Mouse (Mus musculus): Measurements from ENCODE around the gene Slit3. TPM values are rescaled to one million over a fixed set of nuclear protein-coding genes. Genes with fewer than 3 reads are reported as not detected.

The Slit3 gene
- polyA plus RNA-seq, 1 experiment from 2014 or later = 5.8 TPM

- no peaks in the 10 kb centered on the region for H3K27me3 ChIP-seq (replicated peaks; ENCODE audit: control insufficient read depth, insufficient read depth, low read length)
- 62% methylated on average over 1 of the region's 1 CpGs for WGBS
- ATAC-seq = no peak
Observed at GRCm38 (mm10) chr11:35088136-35088535, 32.9 kb upstream of the Slit3 start.

DNA sequence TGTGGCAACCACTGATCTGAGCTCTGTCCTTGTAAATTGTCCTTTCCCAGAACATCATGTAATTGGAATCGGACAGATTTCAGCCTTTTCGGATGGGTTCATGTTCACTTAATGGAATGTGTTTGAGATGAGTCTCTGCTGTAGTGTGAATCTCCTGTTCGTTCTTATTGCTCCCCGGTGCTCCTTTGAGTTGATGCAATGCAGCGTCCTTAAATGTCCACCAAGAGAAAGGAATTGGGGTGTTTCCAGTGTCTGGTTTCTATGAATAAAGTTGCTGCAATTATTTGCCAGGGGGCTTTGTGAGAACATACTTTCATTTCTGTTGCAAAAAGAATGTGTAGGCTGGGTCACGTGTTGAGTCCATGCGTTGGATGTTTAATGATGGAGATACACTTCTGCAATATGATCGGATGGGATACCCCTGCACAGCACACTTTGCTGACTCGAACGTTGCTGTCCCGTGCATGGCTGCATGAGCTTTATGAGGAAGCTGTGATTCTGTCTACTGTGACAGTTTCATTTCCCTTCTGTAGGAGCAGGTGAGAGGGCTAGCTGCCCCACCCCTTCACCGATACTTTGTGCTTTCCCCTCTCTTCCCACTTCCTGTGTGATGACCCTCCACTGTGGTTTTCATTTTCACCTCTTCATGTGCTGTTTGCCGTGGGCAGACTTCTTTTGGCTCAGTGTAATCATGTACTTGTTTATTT, 30.2 kb upstream of the Slit3 start:
- Histone ChIP-seq H3K27ac (ENCODE audit: low read length) (no peak overlapping the region), H3K4me1 (replicated peaks; ENCODE audit: control insufficient read depth, insufficient read depth, low read length) (no peaks in the 10 kb centered on the region), H3K4me3 (replicated peaks; ENCODE audit: low read length) (no peak overlapping the region), H3K9me3 (ENCODE audit: control insufficient read depth, low read length) (no peaks in the 10 kb centered on the region), H3K27me3 (replicated peaks; ENCODE audit: control insufficient read depth, insufficient read depth, low read length) (no peaks in the 10 kb centered on the region), H3K9ac (replicated peaks; ENCODE audit: low read depth, low read length) (no peak overlapping the region), H3K4me2 (ENCODE audit: low read length) (no peak overlapping the region), H3K36me3 (ENCODE audit: control insufficient read depth, insufficient read depth) (no peaks in the 10 kb centered on the region)
- ATAC-seq = no peak
- WGBS = 89% methylated on average over 13 of the region's 13 CpGs

More at GRCm38 (mm10) chr11:35088136-35088535, 32.9 kb upstream of the Slit3 start:
- Histone ChIP-seq H3K27ac (ENCODE audit: low read length) (no peak overlapping the region), H3K36me3 (ENCODE audit: control insufficient read depth, insufficient read depth) (no peaks in the 10 kb centered on the region), H3K9ac (replicated peaks; ENCODE audit: low read depth, low read length) (no peak overlapping the region), H3K9me3 (ENCODE audit: control insufficient read depth, low read length) (no peaks in the 10 kb centered on the region), H3K4me2 (ENCODE audit: low read length) (no peak overlapping the region), H3K4me3 (replicated peaks; ENCODE audit: low read length) (no peak overlapping the region), H3K4me1 (replicated peaks; ENCODE audit: control insufficient read depth, insufficient read depth, low read length) (no peaks in the 10 kb centered on the region)

- no peak overlapping the region for H3K9ac ChIP-seq (replicated peaks; ENCODE audit: low read depth, low read length)
- 31% methylated on average over 5 of the region's 5 CpGs for WGBS
- no peaks in the 10 kb centered on the region for H3K9me3 ChIP-seq (ENCODE audit: control insufficient read depth, low read length)
- no peak overlapping the region for H3K4me2 ChIP-seq (ENCODE audit: low read length)
- H3K36me3 ChIP-seq (ENCODE audit: control insufficient read depth, insufficient read depth) = no peaks in the 10 kb centered on the region
- H3K4me3 ChIP-seq (replicated peaks; ENCODE audit: low read length) = no peak overlapping the region
- ATAC-seq = peak; percentile 72
- peaks cover 5% of the 10 kb centered on the region for H3K4me1 ChIP-seq (replicated peaks; ENCODE audit: control insufficient read depth, insufficient read depth, low read length)
- H3K27me3 ChIP-seq (replicated peaks; ENCODE audit: control insufficient read depth, insufficient read depth, low read length) = no peaks in the 10 kb centered on the region
- no peak overlapping the region for H3K27ac ChIP-seq (ENCODE audit: low read length)
Observed at GRCm38 (mm10) chr11:35096538-35096937, 24.5 kb upstream of the Slit3 start.

GRCm38 (mm10) chr11:35109781-35110180, 11.2 kb upstream of the Slit3 start:
- Histone ChIP-seq H3K9ac (replicated peaks; ENCODE audit: low read depth, low read length) (no peak overlapping the region), H3K4me2 (ENCODE audit: low read length) (no peak overlapping the region), H3K4me1 (replicated peaks; ENCODE audit: control insufficient read depth, insufficient read depth, low read length) (no peaks in the 10 kb centered on the region), H3K27me3 (replicated peaks; ENCODE audit: control insufficient read depth, insufficient read depth, low read length) (no peaks in the 10 kb centered on the region), H3K36me3 (ENCODE audit: control insufficient read depth, insufficient read depth) (no peaks in the 10 kb centered on the region), H3K9me3 (ENCODE audit: control insufficient read depth, low read length) (no peaks in the 10 kb centered on the region), H3K4me3 (replicated peaks; ENCODE audit: low read length) (no peak overlapping the region), H3K27ac (ENCODE audit: low read length) (no peak overlapping the region)
- 80% methylated on average over 4 of the region's 4 CpGs for WGBS
- ATAC-seq = no peak

DNA sequence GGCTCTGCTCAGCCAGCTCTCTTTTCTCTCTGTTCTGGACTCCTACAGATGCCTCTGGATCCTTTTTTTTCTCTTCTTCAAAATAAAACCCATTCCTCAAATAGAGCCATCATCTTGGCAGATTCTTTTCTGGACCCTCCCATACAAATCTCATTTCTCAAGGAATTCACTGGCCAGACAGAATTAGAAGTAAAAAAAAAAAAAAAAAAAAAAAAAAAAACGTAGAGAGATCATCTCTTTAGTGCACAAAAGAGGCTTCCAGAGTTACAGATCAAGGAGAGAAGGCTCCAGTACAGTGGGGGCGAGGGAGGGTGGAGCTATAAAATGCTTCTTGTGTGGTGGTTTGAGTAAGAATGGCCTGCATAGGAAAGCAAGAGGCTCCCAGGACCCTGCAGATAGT, 10.2 kb upstream of the Slit3 start:
- Histone ChIP-seq H3K9me3 (ENCODE audit: control insufficient read depth, low read length) (no peaks in the 10 kb centered on the region), H3K27me3 (replicated peaks; ENCODE audit: control insufficient read depth, insufficient read depth, low read length) (no peaks in the 10 kb centered on the region), H3K27ac (ENCODE audit: low read length) (no peak overlapping the region), H3K4me3 (replicated peaks; ENCODE audit: low read length) (no peak overlapping the region), H3K4me1 (replicated peaks; ENCODE audit: control insufficient read depth, insufficient read depth, low read length) (no peaks in the 10 kb centered on the region), H3K9ac (replicated peaks; ENCODE audit: low read depth, low read length) (no peak overlapping the region), H3K4me2 (ENCODE audit: low read length) (no peak overlapping the region), H3K36me3 (ENCODE audit: control insufficient read depth, insufficient read depth) (no peaks in the 10 kb centered on the region)
- ATAC-seq = no peak
- WGBS = 27% methylated on average over 2 of the region's 2 CpGs

DNA sequence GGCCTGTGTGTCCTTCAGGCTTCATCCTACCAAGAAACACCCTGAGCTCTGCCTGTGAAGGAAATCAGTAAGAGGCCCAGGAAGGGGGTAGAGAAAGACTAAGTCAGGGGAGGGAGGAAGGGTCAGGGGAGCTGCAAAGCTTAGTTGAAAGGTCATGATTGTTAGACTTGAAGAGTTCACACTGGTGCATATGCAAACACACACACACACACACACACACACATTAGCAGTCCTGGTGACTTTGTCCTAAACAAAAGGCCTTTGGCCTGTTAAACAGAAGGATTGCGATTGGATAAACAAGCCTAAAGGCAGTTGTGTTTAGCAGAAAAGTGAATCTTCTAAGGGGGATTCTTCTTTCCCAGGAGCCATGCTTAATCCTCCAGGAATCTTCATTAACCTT, 7.7 kb upstream of the Slit3 start:
- Histone ChIP-seq H3K4me3 (replicated peaks; ENCODE audit: low read length) (no peak overlapping the region), H3K27ac (ENCODE audit: low read length) (no peak overlapping the region), H3K9me3 (ENCODE audit: control insufficient read depth, low read length) (no peaks in the 10 kb centered on the region), H3K27me3 (replicated peaks; ENCODE audit: control insufficient read depth, insufficient read depth, low read length) (no peaks in the 10 kb centered on the region), H3K36me3 (ENCODE audit: control insufficient read depth, insufficient read depth) (no peaks in the 10 kb centered on the region), H3K4me2 (ENCODE audit: low read length) (no peak overlapping the region), H3K4me1 (replicated peaks; ENCODE audit: control insufficient read depth, insufficient read depth, low read length) (no peaks in the 10 kb centered on the region), H3K9ac (replicated peaks; ENCODE audit: low read depth, low read length) (no peak overlapping the region)
- 23% methylated on average over 1 of the region's 1 CpGs for WGBS
- no peak for ATAC-seq

DNA sequence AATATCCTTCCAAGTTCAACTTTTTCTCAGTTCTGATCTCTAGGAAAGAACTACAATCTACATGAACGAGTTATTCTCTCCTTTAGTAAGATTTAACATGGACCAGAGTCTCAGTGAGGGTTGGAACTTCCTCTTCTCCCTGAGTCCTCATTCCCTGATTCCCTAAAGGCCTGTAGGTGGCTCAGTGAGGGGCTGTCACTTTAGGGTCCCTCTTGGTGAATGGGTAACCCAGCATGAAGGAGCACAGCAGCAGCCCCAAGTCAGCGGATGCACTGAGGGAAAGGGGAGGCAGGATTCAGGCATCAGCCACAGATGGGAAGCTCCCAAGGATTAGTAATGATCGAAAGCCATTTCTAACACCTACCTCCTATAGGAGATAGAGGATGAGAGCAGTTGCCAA, 4.6 kb upstream of the Slit3 start:
- no peak overlapping the region for H3K27ac ChIP-seq (ENCODE audit: low read length)
- H3K9me3 ChIP-seq (ENCODE audit: control insufficient read depth, low read length) = no peaks in the 10 kb centered on the region
- no peak overlapping the region for H3K9ac ChIP-seq (replicated peaks; ENCODE audit: low read depth, low read length)
- H3K4me3 ChIP-seq (replicated peaks; ENCODE audit: low read length) = no peak overlapping the region
- H3K36me3 ChIP-seq (ENCODE audit: control insufficient read depth, insufficient read depth) = no peaks in the 10 kb centered on the region
- no peak overlapping the region for H3K4me2 ChIP-seq (ENCODE audit: low read length)
- H3K4me1 ChIP-seq (replicated peaks; ENCODE audit: control insufficient read depth, insufficient read depth, low read length) = peaks cover 4% of the 10 kb centered on the region
- peaks cover 13% of the 10 kb centered on the region for H3K27me3 ChIP-seq (replicated peaks; ENCODE audit: control insufficient read depth, insufficient read depth, low read length)
- WGBS = 79% methylated on average over 3 of the region's 3 CpGs
- ATAC-seq = no peak

DNA sequence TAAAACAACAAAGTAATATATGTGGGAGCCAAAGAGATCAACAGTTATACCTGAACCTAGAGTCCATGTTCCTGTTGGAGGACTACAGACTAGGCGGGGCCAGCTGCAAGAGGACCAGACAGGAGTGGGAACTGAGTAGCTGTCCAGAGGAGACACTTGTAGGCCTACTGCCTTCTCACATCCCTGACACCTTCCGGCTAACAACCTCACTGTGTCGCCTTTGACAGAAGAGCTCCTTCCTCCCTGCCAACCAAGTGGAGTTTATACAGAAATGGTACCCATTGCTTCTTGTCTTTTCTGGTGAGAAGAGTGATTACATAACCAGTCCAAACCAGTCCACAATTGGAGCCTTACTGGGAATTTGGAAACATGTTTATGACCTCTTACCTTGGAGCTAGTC, 3.2 kb upstream of the Slit3 start:
- no peak overlapping the region for H3K4me3 ChIP-seq (replicated peaks; ENCODE audit: low read length)
- H3K4me1 ChIP-seq (replicated peaks; ENCODE audit: control insufficient read depth, insufficient read depth, low read length) = peaks cover 13% of the 10 kb centered on the region
- no peak overlapping the region for H3K4me2 ChIP-seq (ENCODE audit: low read length)
- H3K9ac ChIP-seq (replicated peaks; ENCODE audit: low read depth, low read length) = no peak overlapping the region
- ATAC-seq = no peak
- WGBS = 95% methylated on average over 3 of the region's 3 CpGs
- H3K36me3 ChIP-seq (ENCODE audit: control insufficient read depth, insufficient read depth) = no peaks in the 10 kb centered on the region
- H3K9me3 ChIP-seq (ENCODE audit: control insufficient read depth, low read length) = no peaks in the 10 kb centered on the region
- no peak overlapping the region for H3K27ac ChIP-seq (ENCODE audit: low read length)
- peaks cover 15% of the 10 kb centered on the region for H3K27me3 ChIP-seq (replicated peaks; ENCODE audit: control insufficient read depth, insufficient read depth, low read length)

GRCm38 (mm10) chr11:35118731-35119130, 2.3 kb upstream of the Slit3 start:
- Histone ChIP-seq H3K36me3 (ENCODE audit: control insufficient read depth, insufficient read depth) (no peaks in the 10 kb centered on the region), H3K9ac (replicated peaks; ENCODE audit: low read depth, low read length) (no peak overlapping the region), H3K4me2 (ENCODE audit: low read length) (no peak overlapping the region), H3K4me1 (replicated peaks; ENCODE audit: control insufficient read depth, insufficient read depth, low read length) (peaks cover 13% of the 10 kb centered on the region), H3K9me3 (ENCODE audit: control insufficient read depth, low read length) (no peaks in the 10 kb centered on the region), H3K27ac (ENCODE audit: low read length) (no peak overlapping the region), H3K4me3 (replicated peaks; ENCODE audit: low read length) (no peak overlapping the region), H3K27me3 (replicated peaks; ENCODE audit: control insufficient read depth, insufficient read depth, low read length) (peaks cover 21% of the 10 kb centered on the region)
- 54% methylated on average over 6 of the region's 6 CpGs for WGBS
- ATAC-seq = no peak

GRCm38 (mm10) chr11:35119360-35119759, 1.7 kb upstream of the Slit3 start:
- ATAC-seq = 0 out of 2 replicates have a peak, but pooled peaks have one; percentile 19
- H3K4me2 ChIP-seq (ENCODE audit: low read length) = no peak overlapping the region
- WGBS = 5% methylated on average over 6 of the region's 6 CpGs
- H3K27ac ChIP-seq (ENCODE audit: low read length) = no peak overlapping the region
- H3K27me3 ChIP-seq (replicated peaks; ENCODE audit: control insufficient read depth, insufficient read depth, low read length) = peaks cover 22% of the 10 kb centered on the region
- no peaks in the 10 kb centered on the region for H3K36me3 ChIP-seq (ENCODE audit: control insufficient read depth, insufficient read depth)
- H3K9me3 ChIP-seq (ENCODE audit: control insufficient read depth, low read length) = no peaks in the 10 kb centered on the region
- peaks cover 13% of the 10 kb centered on the region for H3K4me1 ChIP-seq (replicated peaks; ENCODE audit: control insufficient read depth, insufficient read depth, low read length)
- no peak overlapping the region for H3K4me3 ChIP-seq (replicated peaks; ENCODE audit: low read length)
- H3K9ac ChIP-seq (replicated peaks; ENCODE audit: low read depth, low read length) = no peak overlapping the region
